In genomic region chr7:117440994-117441393, GRCm38 (mm10) we compare ENCODE assay signal across 10 mouse cellular contexts.
DNase-seq lines count a peak whose midpoint lies in the region.
"Had no signal": no experiment of that assay in that cellular context is flagged by ENCODE, and none has a peak within 500 bp of the region (broad histone marks: within the 10 kb centered on the region; RNA-seq: fewer than 3 reads in every experiment).

No protein-coding gene starts in this region.

- intact Hi-C loops in left cerebral cortex, postnatal 10 days (cut with DNase I): no loop called here

- DNase-seq in layer of hippocampus, adult 18-20 months (ENCODE audit: low spot score in 2 of 2): peak; percentile 33 to 64
- no peak for DNase-seq in layer of hippocampus, adult 9-10 months (ENCODE audit: low spot score)
- DNase-seq in kidney, postnatal 14 days: peak; percentile 54
- DNase-seq in left cerebral cortex, postnatal 10 days (ENCODE audit: extremely low spot score in 1 of 2, low spot score in 2 of 2): peak; percentile 40 to 55
- DNase-seq in telencephalon, adult 2 months (ENCODE audit: low read depth, low spot score): peak; percentile 78
- DNase-seq in thymus, adult 18-20 months: no peak
- DNase-seq in urinary bladder, adult 2 months (ENCODE audit: low spot score): no peak
- DNase-seq: cerebellum, postnatal 14 days; spleen, adult 18-20 months; thymus, postnatal 25 days had no signal

Comparison
In these comparisons a context has a peak if more than half of its experiments do, and no peak if none do; other contexts are left out.
1. DNase-seq: peak in layer of hippocampus, adult 18-20 months (2 of 2), kidney, postnatal 14 days (single experiment), left cerebral cortex, postnatal 10 days (2 of 2) and telencephalon, adult 2 months (single experiment); none in layer of hippocampus, adult 9-10 months (single experiment), thymus, adult 18-20 months (0 of 2) and urinary bladder, adult 2 months (single experiment).